Mouse (Mus musculus): ENCODE measurements around the gene Arid5b.

DNA sequence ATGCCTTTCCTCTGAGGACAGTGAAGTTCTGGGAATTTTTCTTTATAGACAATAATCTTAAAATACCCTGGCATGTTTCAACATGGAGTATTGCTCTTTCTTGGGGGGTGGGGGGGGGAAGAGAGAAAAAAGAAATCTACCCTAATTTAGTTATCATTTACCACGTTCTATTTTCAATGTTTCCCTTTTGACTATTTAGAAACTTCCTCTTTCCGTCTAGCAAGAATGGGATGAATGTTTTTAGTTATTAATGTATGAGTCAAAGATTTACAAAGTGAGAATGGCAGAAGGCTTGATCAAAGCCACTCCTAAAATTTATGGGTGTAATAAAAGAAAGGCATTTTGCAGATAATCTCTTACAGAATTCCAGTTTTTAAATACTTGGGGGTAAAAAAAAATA, 137.7 kb downstream of the Arid5b start:
- TF ChIP-seq CTCF (conservative IDR thresholded peaks at IDR 0.05; ENCODE audit: insufficient read depth, insufficient read length, low read depth, low read length) (no peak), POLR2A (IDR thresholded peaks at IDR 0.05; ENCODE audit: low read depth, low read length) (no peak)

Measured in kidney, adult 2 months (tissue).